Mouse (Mus musculus) retina, adult 2 months (tissue): ENCODE measurements around the gene Tcf25.
"Not testable (repeated sequence)": the region's sequence is repeated elsewhere in the genome, so short reads cannot be mapped to it uniquely, and the experiment has no call there.

Experiments used
- DNase-seq: peaks from one replicate; pipeline ENCODE4 v3.0.0-alpha.2; 2012; ENCODE audit warnings: low read depth, low spot score

The Tcf25 gene

GRCm38 (mm10) chr8:123428939-123429721 lies 55.6 kb downstream of the Tcf25 start:
- DNase-seq = no peak

- DNase-seq = not testable (repeated sequence)
Measured at GRCm38 (mm10) chr8:123429722-123430013, 56.1 kb downstream of the Tcf25 start.

GRCm38 (mm10) chr8:123430936-123431335 lies 57.4 kb downstream of the Tcf25 start:
- not testable (repeated sequence) for DNase-seq

- no peak for DNase-seq
Measured at GRCm38 (mm10) chr8:123431616-123432365, 58.2 kb downstream of the Tcf25 start.

- DNase-seq = no peak
Measured at GRCm38 (mm10) chr8:123432381-123432780, 58.8 kb downstream of the Tcf25 start.

GRCm38 (mm10) chr8:123433241-123433974 lies 59.9 kb downstream of the Tcf25 start:
- DNase-seq = not testable (repeated sequence)

- DNase-seq = no peak
Measured at GRCm38 (mm10) chr8:123441788-123442187, 68.2 kb downstream of the Tcf25 start.

GRCm38 (mm10) chr8:123442351-123442750 lies 68.8 kb downstream of the Tcf25 start:
- DNase-seq = no peak

GRCm38 (mm10) chr8:123442871-123443575 lies 69.5 kb downstream of the Tcf25 start:
- DNase-seq = peak; percentile 75

- no peak for DNase-seq
Measured at GRCm38 (mm10) chr8:123443576-123443921, 70.0 kb downstream of the Tcf25 start.

- DNase-seq = no peak
Measured at GRCm38 (mm10) chr8:123444131-123444530, 70.6 kb downstream of the Tcf25 start.

- DNase-seq = no peak
Measured at GRCm38 (mm10) chr8:123445981-123446380, 72.4 kb downstream of the Tcf25 start.

- DNase-seq = no peak
Measured at GRCm38 (mm10) chr8:123446799-123447198, 73.2 kb downstream of the Tcf25 start.

- DNase-seq = no peak
Measured at GRCm38 (mm10) chr8:123450783-123451182, 77.2 kb downstream of the Tcf25 start.

GRCm38 (mm10) chr8:123451747-123452146 lies 78.2 kb downstream of the Tcf25 start:
- DNase-seq = not testable (repeated sequence)

- DNase-seq = no peak
Measured at GRCm38 (mm10) chr8:123452149-123452548, 78.6 kb downstream of the Tcf25 start.

GRCm38 (mm10) chr8:123453291-123453690 lies 79.7 kb downstream of the Tcf25 start:
- no peak for DNase-seq
